Mouse (Mus musculus): ENCODE data around the gene Vav1. TPM values are rescaled to one million over a fixed set of nuclear protein-coding genes. Genes with fewer than 3 reads are reported as not detected.
A peak's percentile ranks its signal among the peaks of the same experiment; 100 is the strongest.

Vav1 gene
- total and polyA plus RNA-seq, 3 experiments = 86.7 to 99.6 TPM; not detected in 1

- H3K79me2 ChIP-seq (ENCODE audit: control insufficient read depth, insufficient read depth, low read length, poor library complexity) = peaks cover 7% of the 10 kb centered on the region
- H3K9me3 ChIP-seq (replicated peaks; ENCODE audit: insufficient read depth, low read length) = no peaks in the 10 kb centered on the region
- H3K27ac ChIP-seq (ENCODE audit: control insufficient read depth, low read depth, low read length) = peak overlapping the region; percentile 42; the same call in 1 of the 2 replicates
- no peaks in the 10 kb centered on the region for H3K27me3 ChIP-seq (ENCODE audit: control insufficient read depth in 1 of 2, insufficient read depth in 2 of 2, low read length in 2 of 2)
- H3K4me3 ChIP-seq (ENCODE audit: control insufficient read depth in 1 of 2, insufficient read depth in 1 of 2, low read depth in 2 of 2, low read length in 2 of 2) = no peak overlapping the region
- TF ChIP-seq GABPA (IDR thresholded peaks at IDR 0.05; ENCODE audit: low read depth, low read length) (no peak), NELFE (IDR thresholded peaks at IDR 0.05; ENCODE audit: low read depth, low read length) (no peak), KAT2A (conservative IDR thresholded peaks at IDR 0.05; ENCODE audit: low read depth, low read length) (no peak), EP300 (IDR thresholded peaks at IDR 0.05; ENCODE audit: low read depth in 1 of 2, low read length in 2 of 2) (peak; percentile 35 to 42; a peak in 3 of 4 replicates), TAL1 (IDR thresholded peaks at IDR 0.05; ENCODE audit: low read length) (peak; percentile 52), SIN3A (IDR thresholded peaks at IDR 0.05; ENCODE audit: low read length) (0 out of 2 replicates have a peak, but pooled peaks have one; percentile 41), MAX (IDR thresholded peaks at IDR 0.05; ENCODE audit: low read length) (peak; percentile 44; the same call in 1 of the 2 replicates), CHD1 (IDR thresholded peaks at IDR 0.05; ENCODE audit: low read depth, low read length) (no peak), MYB (IDR thresholded peaks at IDR 0.05; ENCODE audit: low read depth, low read length) (peak; percentile 43; the same call in 1 of the 2 replicates), GATA1 (IDR thresholded peaks at IDR 0.05; ENCODE audit: low read depth, low read length) (peak; percentile 67), MYC (IDR thresholded peaks at IDR 0.05; ENCODE audit: low read depth, low read length) (peak; percentile 38; the same call in 1 of the 2 replicates), MXI1 (IDR thresholded peaks at IDR 0.05; ENCODE audit: low read depth, low read length) (0 out of 2 replicates have a peak, but pooled peaks have one; percentile 20), RCOR1 (IDR thresholded peaks at IDR 0.05; ENCODE audit: low read depth, low read length) (no peak)
- H3K36me3 ChIP-seq (ENCODE audit: control insufficient read depth in 1 of 2, insufficient read depth in 2 of 2, low read length in 2 of 2) = peaks cover 0 to 11% of the 10 kb centered on the region in 2 experiments; a peak in 2 of 4 replicates
- DNase-seq (ENCODE audit: low read depth, low spot score) = peak; percentile 62
- H3K9ac ChIP-seq (ENCODE audit: control insufficient read depth, low read depth, low read length, poor library complexity, severe bottlenecking) = no peak overlapping the region
- H3K4me1 ChIP-seq (ENCODE audit: control insufficient read depth in 1 of 2, insufficient read depth in 2 of 2, low read length in 2 of 2) = peaks cover 0 to 15% of the 10 kb centered on the region in 2 experiments; a peak in 2 of 4 replicates
Observed at GRCm38 (mm10) chr17:57243650-57244370, 35.1 kb upstream of the Vav1 start.

GRCm38 (mm10) chr17:57245311-57245929 is 33.5 kb upstream of the Vav1 start:
- TF ChIP-seq MAZ (IDR thresholded peaks at IDR 0.05; ENCODE audit: low read depth, low read length) = no peak
- TF ChIP-seq CHD1 (IDR thresholded peaks at IDR 0.05; ENCODE audit: low read depth, low read length) = no peak
- TF ChIP-seq NELFE (IDR thresholded peaks at IDR 0.05; ENCODE audit: low read depth, low read length) = no peak
- no peak for TF ChIP-seq USF2 (IDR thresholded peaks at IDR 0.05; ENCODE audit: borderline replicate concordance in 1 of 2, insufficient read depth in 1 of 2, low read depth in 1 of 2, low read length in 2 of 2)
- TF ChIP-seq MAX (IDR thresholded peaks at IDR 0.05; ENCODE audit: low read length) = no peak
- no peak for TF ChIP-seq NRF1 (IDR thresholded peaks at IDR 0.05; ENCODE audit: insufficient read depth, low read depth, low read length, poor library complexity, severe bottlenecking)
- TF ChIP-seq MYB (IDR thresholded peaks at IDR 0.05; ENCODE audit: low read depth, low read length) = no peak
- no peak for TF ChIP-seq UBTF (IDR thresholded peaks at IDR 0.05; ENCODE audit: borderline replicate concordance, insufficient read depth, low read depth, low read length)
- TF ChIP-seq RAD21 (IDR thresholded peaks at IDR 0.05; ENCODE audit: low read depth, low read length) = no peak
- TF ChIP-seq JUND (IDR thresholded peaks at IDR 0.05; ENCODE audit: low read depth, low read length) = no peak
- no peak for TF ChIP-seq SIN3A (IDR thresholded peaks at IDR 0.05; ENCODE audit: low read length)
- no peak for TF ChIP-seq TBP (IDR thresholded peaks at IDR 0.05; ENCODE audit: low read depth, low read length)
- TF ChIP-seq MAFK (IDR thresholded peaks at IDR 0.05; ENCODE audit: borderline replicate concordance, low read depth, low read length) = no peak
- TF ChIP-seq MXI1 (IDR thresholded peaks at IDR 0.05; ENCODE audit: low read depth, low read length) = no peak
- no peak for TF ChIP-seq MEF2A (IDR thresholded peaks at IDR 0.05; ENCODE audit: extremely low read depth, insufficient replicate concordance, low read depth, low read length, poor library complexity, severe bottlenecking)
- TF ChIP-seq ZMIZ1 (IDR thresholded peaks at IDR 0.05; ENCODE audit: low read depth, low read length) = no peak
- TF ChIP-seq ZNF384 (IDR thresholded peaks at IDR 0.05; ENCODE audit: low read depth, low read length) = no peak
- no peak for TF ChIP-seq TCF12 (IDR thresholded peaks at IDR 0.05; ENCODE audit: low read depth, low read length)
- no peak for TF ChIP-seq ZKSCAN1 (IDR thresholded peaks at IDR 0.05; ENCODE audit: low read depth, low read length)
- no peaks in the 10 kb centered on the region for H3K9me3 ChIP-seq (replicated peaks; ENCODE audit: insufficient read depth, low read length)
- peaks cover 0 to 11% of the 10 kb centered on the region in 2 experiments; a peak in 2 of 4 replicates for H3K36me3 ChIP-seq (ENCODE audit: control insufficient read depth in 1 of 2, insufficient read depth in 2 of 2, low read length in 2 of 2)
- H3K79me2 ChIP-seq (ENCODE audit: control insufficient read depth, insufficient read depth, low read length, poor library complexity) = peaks cover 13% of the 10 kb centered on the region
- peaks cover 0 to 20% of the 10 kb centered on the region in 2 experiments; a peak in 2 of 4 replicates for H3K4me1 ChIP-seq (ENCODE audit: control insufficient read depth in 1 of 2, insufficient read depth in 2 of 2, low read length in 2 of 2)
- no peak overlapping the region for H3K27ac ChIP-seq (ENCODE audit: control insufficient read depth, low read depth, low read length)
- H3K27me3 ChIP-seq (ENCODE audit: control insufficient read depth in 1 of 2, insufficient read depth in 2 of 2, low read length in 2 of 2) = no peaks in the 10 kb centered on the region
- DNase-seq (ENCODE audit: low read depth, low spot score) = no peak
- no peak overlapping the region for H3K9ac ChIP-seq (ENCODE audit: control insufficient read depth, low read depth, low read length, poor library complexity, severe bottlenecking)
- no peak overlapping the region for H3K4me3 ChIP-seq (ENCODE audit: control insufficient read depth in 1 of 2, insufficient read depth in 1 of 2, low read depth in 2 of 2, low read length in 2 of 2)

All from MEL (cell line).